Mouse (Mus musculus) small intestine, adult 10 weeks (tissue): ENCODE measurements around the gene Prpf38b. TPM values are rescaled to one million over a fixed set of nuclear protein-coding genes. Genes with fewer than 3 reads are reported as not detected.

Experiments
- polyA plus RNA-seq: library from polyadenylated mRNA; stranded (reverse); fragments of 350-450 nt; fragmentation: Illumina TruSeq; extraction: RNeasy Lipid Tissue Mini Kit (QIAGEN cat#74804); gene quantifications from one replicate; pipeline ENCODE4 v1.2.3, GENCODE M21; 2014; ENCODE audit warnings: low replicate concordance

The Prpf38b gene
- polyA plus RNA-seq: 248 TPM

DNA sequence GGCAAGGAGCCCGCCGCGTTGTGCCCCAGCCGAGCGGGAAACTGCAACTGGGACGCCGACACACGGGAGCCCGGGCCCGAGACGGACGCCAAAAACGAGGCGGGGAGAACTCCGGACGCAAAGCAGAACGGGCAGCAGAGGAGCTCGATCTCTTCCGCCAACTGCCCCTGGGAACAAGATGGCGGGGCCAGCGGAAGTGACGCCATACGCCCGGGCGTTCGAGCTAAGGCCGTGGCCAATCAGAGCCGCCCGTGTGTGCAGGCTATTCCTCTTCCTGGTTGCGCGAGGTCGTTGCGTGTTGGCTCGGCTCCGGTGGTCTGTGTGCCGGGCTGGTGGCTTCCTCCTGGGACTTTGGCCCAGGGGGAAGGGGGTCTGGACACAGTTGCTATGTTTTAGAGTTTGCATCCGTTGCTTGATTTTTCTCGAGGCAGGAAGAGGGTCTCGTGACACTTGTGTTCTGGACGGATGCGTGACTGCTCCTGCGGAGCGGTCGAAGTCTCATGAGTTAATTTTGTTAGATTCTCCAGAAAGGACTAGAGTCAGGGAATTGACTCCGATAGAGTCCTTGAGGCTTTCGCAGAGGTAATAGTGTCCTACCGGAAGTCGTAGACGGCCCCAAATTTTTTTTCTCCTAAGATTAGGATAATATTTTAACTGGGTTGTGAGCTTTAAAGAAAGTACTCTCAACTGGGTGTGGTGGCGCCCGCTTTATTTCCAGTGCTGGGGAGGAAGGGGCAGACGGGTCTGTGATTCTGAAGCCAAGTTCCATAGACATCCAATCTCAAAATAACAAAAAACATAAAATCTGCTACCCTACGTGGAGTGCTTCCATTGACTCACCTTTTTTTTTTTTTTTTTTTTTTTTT, at the start of gene Prpf38b:
Prpf38b (minus strand) TSS at position 180 of the 866 bp plus-strand sequence.

DNA sequence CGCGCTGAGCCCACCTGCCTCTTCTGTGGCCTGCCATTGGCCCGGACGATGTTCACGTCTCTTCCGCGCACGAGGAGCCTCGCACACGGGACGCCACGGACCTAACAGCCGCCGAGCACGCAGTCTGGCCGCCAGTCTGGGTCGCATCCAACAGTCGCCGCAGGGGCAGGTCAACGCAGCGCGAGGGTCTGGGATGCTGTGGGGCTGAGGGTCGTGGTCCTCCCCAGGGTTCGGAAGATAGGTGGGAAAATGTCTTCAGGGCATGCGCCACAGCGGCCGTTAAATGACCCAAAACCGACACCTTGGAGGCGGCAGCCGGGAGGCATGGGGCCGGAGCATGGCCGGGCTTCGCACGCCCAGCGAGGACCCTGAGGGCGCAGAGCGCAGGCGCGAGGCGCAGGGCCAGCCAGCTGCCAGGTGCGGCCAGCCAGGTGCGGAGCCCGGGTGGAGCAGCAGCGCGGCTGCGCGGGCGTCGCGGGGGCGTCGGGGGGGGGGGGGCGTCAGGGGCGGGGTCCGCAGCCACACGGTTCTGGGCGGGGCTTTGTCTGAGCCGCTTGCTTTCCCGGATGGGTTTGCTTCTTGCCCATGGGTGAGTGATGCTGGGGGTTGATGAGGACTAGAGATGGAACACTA, 28.6 kb upstream of the Prpf38b start, which contains the start of gene Gm9857:
Gm9857 (minus strand) TSS at position 445 of the 633 bp plus-strand sequence.

GRCm38 (mm10) chr3:108939573-108939972, 28.0 kb upstream of the Prpf38b start, which contains the start of gene Henmt1:
Gene Henmt1 (plus strand): TSS chr3:108939873.

GRCm38 (mm10) chr3:108889908-108890307, 21.6 kb downstream of the Prpf38b start, which contains the start of gene Fndc7:
Gene Fndc7 (minus strand): TSS chr3:108890008.

Other genes starting within 250 kb of the Prpf38b start
- 43.4 TPM for gene Gpsm2, start 189.4 kb downstream of the Prpf38b start, polyA plus RNA-seq
- not detected for gene Aknad1, start 172.1 kb downstream of the Prpf38b start, polyA plus RNA-seq
- 195 TPM for gene Stxbp3, start 71.2 kb downstream of the Prpf38b start, polyA plus RNA-seq
- not detected for gene Fndc7, start 21.7 kb downstream of the Prpf38b start, polyA plus RNA-seq
- gene Henmt1, start 28.1 kb upstream of the Prpf38b start, polyA plus RNA-seq: not detected
- gene Gm9857, start 28.7 kb upstream of the Prpf38b start, polyA plus RNA-seq: not detected
- 13.7 TPM for gene Fam102b, start 115.9 kb upstream of the Prpf38b start, polyA plus RNA-seq
- gene Slc25a54, start 168.7 kb upstream of the Prpf38b start, polyA plus RNA-seq: not detected
- 248 TPM for gene Slc25a24, start 211.4 kb upstream of the Prpf38b start, polyA plus RNA-seq